Mouse (Mus musculus) left cerebral cortex, adult 9 months (tissue): ENCODE results near the gene Pfdn6.
A peak's percentile ranks its signal among the peaks of the same experiment; 100 is the strongest.
"Not testable (repeated sequence)": the region's sequence is repeated elsewhere in the genome, so short reads cannot be mapped to it uniquely, and the experiment has no call there.

Experiments
- DNase-seq, 2 experiments: peaks; one replicate each; pipeline ENCODE4 v3.0.0; 2022; ENCODE audit warnings: low spot score in 2 of 2

The Pfdn6 gene

DNA sequence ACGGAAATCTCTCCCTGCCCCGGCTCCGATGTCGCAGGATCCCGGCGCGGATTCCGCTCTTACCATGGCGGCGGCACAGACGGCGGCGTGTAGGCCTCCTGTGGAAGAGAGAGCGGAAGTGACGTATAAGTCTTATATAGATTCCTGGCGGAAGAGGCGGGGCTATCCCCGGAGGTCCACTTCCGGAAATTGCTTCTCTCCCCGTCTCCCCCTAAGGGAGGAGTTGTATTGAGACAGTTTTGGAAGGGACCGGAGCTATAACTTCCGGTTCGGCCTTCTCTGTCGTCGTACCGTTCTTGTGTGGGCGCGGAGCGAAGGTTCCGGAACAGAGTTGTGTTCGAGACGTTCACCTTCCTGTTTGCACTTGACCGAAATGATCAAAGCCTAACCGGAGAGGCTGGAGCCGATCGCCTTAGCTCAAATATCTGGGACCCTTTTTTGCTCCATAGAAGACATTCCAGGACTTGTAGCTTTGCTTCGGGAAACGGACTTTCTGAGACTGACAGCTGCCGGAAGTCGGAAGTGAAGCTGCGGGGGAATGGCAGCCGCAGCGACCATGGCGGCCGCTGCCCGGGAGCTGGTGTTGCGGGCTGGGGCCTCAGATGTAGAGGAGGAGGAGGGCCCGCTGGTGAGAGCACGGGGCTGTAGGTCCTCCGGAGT, 15.5 kb upstream of the Pfdn6 start, which contains the start of the genes Vps52 and Rps18:
Gene Vps52 (plus strand): TSS at position 258 of the 660 bp plus-strand sequence.
Gene Rps18 (minus strand): TSS at position 447 of the 660 bp plus-strand sequence.
- DNase-seq, result peak; percentile 97 to 99

DNA sequence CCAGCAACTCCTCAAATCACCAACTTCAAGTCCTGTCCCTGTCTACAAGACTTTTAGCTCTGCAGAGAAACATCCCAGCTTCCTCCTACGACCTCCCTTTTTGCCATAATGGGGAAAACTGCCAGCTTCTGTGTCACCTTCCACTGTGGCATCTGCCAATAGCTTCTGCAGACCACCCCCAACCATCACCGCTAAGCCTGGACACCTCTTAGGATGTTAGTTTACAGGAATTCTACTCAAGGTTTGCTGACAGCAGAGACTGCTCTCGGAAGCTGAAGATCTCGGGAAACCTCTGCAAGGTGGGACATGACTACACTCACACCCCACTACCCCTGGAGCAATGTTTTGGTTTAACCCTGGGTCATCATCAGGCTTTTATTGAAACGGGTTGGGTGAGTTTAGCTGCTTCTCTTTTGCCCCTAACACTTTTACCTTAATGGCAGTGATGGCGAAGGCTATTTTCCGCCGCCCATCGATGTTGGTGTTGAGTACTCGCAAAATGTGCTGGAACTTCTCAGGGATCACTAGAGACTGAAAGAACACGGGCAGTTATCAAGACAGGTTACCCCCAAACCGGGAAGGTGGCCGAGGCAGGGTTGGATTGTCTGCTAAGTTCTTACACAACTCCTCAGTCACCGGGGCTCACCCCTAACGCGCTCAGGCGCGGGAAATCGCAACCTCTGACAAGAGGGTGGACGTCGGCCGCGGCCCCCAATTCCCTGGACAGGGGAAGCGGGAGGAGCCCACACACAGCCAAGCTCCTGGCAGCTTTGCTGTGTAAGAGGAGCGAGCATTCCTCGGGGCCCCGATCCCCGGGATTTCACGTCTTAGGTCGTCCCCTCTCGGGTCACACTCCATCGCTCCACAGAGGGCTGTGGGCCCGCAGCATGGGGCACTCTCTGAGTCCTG, 14.8 kb upstream of the Pfdn6 start:
- no peak for DNase-seq

DNA sequence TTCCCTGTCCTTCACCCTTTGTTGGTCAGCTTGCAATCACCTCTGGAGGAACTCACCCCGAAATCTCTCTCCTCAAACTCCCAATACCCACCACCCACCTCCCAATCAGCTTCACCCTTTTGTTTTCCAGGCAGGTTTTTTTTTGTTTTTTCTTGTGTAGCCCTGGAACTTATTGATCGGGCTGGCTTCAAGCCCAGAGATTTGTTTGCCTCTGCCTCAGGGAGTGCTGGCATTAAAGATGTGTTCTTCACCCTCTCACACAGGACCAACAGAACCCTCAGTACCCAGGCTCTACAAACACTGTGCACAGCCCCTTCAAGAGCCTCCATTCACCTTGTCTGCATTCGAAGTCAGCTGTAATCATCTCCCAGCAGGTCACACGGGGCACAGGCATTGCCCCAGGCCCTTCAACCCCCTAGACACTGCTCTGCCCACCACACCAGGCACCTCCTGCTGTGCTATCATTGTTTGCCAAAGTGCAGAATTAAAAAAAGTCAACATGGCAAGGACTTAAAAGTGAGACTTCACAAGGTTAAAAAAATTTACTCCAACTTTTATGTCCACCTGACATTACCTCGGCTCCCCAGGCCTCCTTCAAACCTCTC, 13.9 kb upstream of the Pfdn6 start:
- no peak for DNase-seq

DNA sequence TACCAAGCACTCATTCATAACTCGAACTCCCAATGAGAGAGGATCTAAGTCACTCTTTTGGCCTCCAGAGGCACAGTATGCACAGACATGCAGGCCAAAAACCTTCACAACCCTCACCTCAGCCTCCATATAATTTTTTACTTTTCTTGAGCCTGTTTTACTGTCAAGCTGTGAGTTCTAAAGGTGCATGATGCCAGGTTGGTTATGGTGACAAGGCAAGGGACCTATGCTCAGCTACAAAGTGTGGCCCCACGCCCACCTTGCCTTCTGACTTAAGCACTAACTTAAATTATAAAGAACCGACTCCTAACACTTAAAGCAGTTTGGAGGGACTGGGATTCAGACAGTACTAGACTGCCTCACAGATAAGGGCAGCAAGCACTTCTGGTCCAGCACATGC, 13.2 kb upstream of the Pfdn6 start:
- DNase-seq, result no peak

DNA sequence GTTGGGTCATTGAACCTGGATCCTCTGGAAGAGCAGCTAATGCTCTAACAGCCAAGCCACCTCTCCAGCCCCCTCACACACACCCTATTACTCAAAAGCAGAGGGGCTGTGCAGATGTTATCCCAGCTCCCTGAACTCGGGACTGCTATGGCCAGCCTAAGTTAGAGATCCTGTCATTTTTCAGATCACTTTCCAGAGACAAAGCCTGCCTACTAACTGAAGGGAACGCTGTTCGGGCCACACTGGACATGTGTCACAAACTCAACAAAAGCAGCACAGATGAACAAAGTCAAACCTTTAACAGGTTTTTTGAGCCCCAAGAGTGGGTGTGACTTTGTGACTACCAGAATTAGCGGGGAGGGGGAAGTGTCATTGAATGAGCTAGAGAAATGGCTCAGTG, 12.7 kb upstream of the Pfdn6 start:
- DNase-seq, result no peak

DNA sequence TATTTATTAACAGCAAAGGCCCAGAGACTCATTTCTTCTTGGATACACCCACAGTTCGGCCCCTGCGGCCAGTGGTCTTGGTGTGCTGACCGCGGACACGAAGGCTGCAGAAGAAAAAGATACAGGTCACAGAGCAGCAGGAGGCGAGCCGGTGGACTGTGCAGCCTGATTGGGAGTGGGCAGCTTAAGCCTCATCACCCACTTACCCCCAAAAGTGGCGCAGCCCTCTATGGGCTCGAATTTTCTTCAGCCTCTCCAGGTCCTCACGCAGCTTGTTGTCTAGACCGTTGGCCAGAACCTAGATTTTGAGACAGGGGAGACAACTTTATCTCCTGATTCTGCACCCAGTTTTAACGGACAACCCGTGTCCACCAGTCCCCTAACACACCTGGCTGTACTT, 11.9 kb upstream of the Pfdn6 start:
- DNase-seq, result not testable (repeated sequence)

DNA sequence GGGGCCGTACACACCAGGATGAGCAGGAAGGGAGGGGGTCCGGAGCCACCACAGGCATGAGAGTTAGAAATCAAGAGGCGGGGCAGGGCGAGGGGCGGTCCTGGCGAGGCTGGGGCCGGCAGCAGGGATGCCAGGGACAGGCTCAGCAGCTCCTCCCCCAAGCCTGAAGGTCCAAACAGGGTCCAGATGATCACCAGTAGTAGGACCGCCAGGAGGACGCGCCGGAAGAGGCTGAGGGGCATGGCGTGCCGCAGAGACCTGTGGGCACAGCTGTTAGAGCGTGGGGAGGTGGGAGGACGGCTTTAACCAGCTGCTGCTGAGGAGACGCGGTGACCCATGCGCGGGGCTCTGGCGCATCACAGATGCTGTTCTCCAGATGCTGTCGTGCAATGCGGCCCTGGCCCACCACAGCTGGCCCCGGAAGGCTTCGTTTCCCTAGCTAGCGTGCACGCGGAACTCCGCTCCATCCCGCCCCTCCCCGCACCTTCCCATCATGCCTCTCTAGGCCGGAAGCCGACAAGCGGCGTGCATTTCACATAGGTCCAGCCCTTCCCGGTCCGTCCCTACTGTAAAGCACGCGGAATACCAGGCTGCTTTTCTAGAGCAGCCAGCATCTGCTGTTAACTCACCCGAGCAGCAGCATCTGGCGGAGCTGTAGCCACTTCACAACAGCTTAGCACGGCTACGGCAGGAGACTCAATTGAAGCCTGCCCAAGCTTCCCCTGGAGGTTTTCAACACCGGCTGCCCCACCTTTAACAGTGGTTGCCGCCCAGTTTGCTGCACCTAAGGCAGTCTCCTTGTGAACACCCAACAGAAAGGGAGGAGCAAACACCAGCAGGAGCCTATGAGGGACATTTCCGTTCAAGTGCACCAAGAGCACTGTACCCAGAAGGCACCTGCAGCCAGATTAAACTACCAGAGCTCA, 11.1 kb upstream of the Pfdn6 start, which contains the start of gene B3galt4:
Gene B3galt4 (minus strand): TSS at position 468 of the 926 bp plus-strand sequence.
- DNase-seq, result peak in 1 of 2 experiments; percentile 72

DNA sequence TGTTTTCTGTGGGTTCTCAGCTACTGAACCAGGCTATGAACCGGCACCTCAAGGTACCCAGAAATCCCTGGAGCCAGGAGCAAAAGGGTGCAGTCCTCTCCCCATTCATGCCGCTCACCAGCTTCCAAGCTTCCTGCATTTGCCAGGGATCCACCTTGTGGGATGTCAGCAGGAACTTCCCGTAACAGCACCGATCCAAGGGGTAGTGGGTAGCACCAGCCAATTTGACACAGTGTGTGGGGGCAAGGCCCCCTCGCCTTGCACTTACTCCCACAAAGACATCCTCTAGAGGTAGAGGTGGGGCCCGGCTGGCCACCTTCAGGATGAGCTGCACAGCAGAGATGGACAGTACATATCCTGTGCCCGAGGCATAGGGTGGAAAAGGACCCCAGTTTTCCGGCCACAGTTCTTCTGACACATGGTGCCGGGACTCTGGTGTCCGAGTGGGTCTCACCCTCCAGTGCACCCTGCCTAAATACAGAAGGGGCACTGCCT, 10.0 kb upstream of the Pfdn6 start:
- DNase-seq, result no peak

DNA sequence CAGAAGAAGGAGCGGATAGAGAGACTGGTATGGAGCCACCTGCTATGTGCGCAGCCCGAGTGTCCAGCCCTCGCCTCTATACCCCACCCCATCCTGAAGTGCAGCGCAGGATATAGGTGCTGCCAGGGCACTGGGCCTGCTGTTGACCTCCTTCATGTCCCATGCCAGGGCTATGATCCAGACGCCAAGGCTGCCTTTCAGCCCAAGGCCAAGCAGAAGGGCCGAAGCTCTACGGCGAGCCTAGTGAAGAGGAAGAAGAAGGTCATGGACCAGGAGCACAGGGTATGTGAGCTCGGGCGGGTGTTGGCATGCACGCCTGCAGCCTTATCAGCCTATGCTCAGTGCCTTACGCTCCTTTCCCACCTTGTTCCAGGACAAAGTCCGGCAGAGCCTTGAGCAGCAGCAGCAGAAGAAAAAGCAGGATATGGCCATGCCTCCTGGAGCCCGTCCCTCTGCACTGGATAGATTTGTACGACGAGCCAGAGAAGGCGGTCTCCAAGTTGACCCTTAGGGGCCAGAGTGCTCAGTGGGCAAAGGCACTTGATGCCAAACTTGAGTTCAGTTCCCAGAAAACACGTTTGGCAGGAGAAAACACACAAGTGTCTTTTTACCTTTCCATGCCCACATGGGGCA, 8.9 kb upstream of the Pfdn6 start:
- no peak for DNase-seq

DNA sequence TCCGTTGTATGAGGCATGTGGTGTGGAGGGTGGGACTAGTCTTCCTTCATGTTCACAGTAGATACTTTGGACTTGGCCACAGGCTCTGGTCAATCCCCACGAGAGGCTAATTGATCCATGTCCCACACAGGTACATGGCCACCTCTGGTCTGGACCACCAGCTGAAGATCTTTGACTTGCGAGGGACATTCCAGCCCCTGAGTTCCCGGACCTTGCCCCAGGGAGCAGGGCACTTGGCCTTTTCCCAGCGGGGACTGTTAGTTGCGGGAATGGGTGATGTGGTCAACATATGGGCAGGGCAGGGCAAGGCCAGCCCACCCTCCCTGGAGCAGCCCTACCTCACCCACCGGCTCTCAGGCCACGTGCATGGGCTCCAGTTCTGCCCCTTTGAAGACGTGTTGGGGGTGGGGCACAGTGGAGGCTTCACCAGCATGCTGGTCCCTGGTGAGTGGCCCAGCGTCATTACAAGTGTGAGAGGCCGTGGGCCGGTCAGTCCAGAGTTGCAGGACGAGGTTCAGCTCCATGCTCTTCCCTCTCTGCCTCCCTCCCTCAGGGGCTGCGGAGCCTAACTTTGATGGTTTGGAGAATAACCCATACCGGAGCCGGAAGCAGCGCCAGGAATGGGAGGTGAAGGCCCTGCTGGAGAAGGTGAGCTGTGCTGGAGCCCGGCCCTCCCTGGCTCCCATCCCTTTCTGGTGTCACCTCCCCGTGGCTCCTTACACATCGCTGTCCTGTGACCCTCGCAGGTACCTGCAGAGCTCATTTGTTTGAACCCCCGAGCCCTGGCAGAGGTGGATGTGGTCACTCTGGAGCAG, 8.2 kb upstream of the Pfdn6 start:
- no peak for DNase-seq

DNA sequence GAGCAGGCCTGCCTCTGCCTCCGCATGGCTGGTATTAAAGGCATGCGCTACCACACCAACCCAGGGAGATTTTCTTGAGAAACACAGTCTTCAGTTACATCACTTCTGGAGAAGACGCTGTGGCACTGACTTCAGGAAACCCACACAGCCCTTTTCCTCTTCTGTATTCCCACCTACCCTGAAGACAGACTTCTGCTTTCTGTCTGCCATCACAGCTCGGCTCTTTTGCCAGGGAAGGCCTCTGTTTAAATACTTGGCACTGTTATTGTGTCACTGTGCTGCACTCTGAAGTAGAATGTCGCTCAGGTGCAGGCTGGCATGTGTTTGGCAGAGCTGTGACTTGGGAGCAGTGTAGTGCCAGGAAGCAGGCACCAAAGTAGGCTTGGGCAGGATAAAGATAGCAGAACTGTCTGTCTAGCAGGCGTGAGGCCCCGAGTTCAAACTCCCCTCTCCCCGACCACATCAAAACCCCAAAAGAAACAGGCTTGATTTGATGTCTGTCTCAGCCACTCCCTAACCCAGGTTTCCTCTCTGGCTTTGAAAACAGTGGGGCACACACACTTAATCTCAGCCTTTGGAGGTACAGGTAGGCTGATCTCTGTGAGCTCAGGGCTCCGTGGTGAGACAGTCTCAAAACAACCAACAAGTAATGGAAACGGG, 7.4 kb upstream of the Pfdn6 start:
- DNase-seq, result no peak

DNA sequence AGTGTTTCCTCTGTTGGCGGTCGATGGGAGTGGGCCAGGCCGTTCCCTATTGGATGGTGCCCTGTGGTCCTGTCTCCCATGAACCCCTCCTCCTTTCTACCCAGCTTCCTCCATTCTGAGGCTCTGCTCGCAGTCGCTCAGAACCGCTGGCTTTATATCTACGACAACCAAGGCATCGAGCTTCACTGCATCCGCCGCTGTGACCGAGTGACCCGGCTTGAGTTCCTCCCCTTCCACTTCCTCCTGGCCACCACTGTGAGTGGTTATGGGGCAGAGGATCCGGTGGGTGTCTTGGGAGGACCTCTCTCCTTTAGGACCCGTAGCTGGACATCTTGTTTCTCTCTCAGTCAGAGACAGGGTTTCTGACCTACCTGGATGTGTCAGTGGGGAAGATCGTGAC, 3.3 kb upstream of the Pfdn6 start:
- DNase-seq, result no peak

DNA sequence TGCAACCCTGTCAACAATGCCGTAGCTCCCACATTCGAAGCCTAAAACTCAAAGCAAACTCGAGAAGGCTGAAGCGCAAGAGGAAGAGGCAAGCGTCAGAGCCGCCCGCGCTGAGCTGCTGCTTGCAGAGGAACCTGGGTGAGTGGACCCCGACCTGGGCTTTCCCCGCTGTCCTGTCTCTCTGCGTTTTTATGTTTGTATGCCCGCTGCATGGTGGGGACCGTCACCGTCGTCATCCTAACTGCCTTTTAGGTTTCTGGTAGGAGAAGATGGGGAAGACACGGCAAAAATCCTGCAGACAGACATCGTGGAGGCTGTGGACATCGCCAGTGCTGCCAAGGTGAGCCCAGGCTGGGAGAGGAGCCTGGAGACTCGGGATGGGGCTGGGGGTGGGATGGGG, 1.2 kb upstream of the Pfdn6 start:
- DNase-seq, result no peak

DNA sequence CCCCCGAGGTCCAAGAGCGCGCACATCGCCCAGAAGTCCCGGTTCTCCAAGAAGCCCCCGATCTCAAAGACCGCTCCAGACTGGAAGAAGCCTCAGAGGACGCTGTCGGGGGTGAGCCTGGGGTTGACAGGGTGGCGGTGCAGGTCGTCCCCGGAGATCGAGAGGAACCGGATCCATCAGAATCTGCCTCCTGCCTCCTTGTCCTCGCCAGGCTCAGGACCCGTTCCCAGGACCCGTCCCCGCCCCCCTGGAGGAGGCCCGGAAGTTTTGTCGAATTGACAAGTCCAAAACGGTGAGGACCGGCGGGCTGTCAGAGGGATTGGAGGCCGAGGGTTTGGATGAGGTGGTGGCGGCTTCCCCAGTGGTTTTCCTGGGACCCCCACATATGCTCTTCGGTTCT, 838 bp upstream of the Pfdn6 start:
- DNase-seq, result no peak

DNA sequence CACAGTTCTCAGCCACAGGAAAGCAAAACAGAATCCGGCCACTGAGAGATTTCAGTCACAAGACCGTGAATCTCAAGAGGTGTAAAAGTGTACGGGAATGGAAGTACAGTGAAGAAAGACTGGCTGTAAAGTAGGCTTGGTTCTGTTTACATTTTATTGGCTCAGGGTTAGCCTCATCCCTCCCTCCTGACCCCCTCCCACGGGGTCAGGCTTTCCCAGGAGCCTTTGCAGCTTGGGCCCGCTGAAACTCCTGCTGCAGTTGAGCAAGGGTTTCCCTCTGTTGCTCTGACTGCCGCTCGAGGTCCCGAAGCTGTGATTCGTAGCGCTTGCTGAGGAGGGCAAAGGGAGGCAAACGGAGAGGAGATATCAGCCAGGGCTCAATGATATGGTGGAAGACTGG, 1.4 kb downstream of the Pfdn6 start:
- DNase-seq, result no peak

DNA sequence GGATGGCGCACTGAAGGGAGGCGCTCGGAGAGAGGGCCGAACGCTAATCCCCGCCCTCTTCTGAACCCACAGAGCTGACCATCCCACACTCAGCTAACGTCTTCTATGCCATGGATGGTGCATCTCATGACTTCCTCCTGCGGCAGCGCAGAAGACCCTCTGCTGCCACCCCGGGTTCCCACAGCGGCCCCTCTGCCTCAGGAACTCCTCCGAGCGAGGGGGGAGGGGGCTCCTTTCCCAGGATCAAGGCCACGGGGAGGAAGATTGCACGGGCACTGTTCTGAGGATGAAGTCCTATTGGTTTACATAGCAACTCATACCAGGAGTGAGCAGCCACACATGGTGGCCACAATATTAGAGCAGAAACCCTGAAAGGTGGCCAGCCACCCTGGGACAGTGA, 3.1 kb downstream of the Pfdn6 start:
- DNase-seq, result no peak

DNA sequence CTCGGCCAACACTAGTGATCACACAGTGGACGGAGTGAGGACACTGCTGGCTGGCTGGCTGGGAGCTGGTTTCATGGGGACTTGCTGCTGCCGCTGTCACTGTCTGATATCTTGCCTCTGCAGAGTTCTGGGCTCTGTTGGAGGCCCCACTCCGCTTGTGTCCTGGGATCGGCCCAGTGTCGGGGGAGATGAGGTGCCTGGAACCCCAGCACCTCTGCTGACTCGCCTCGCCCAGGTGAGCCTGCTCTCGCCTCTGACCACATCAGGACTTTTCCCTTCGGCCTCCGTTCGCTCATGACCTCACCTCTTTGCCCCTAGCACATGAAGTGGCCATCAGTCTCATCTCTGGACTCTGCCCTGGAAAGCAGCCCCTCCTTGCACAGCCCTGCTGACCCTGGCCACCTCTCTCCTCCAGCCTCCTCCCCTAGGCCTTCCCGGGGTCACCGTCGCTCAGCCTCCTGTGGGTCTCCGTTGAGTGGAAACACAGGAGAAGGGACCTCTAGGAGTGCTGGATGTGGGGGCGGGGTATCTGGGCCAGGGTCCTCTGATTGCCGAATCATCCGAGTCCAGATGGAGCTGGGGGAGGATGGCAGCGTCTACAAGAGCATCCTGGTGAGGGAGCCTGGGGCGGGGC, 4.6 kb downstream of the Pfdn6 start:
- DNase-seq, result no peak

DNA sequence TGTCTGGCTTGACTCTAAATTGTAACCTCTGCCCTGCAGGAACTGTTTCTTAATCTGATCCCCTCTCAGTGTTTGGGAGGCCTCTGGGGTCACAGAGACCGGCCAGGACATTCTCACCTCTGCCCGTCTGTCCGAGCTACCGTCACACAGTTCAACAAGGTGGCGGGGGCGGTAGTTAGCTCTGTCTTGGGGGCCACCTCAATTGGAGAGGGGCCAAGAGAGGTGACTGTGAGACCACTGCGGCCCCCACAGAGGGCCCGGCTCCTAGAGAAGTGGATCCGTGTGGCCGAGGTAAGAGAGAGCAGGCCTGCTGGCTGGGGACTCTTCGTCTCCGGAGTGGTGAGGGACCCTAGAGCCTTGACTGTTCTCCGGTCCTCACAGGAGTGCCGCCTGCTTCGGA, 7.2 kb downstream of the Pfdn6 start:
- no peak for DNase-seq

DNA sequence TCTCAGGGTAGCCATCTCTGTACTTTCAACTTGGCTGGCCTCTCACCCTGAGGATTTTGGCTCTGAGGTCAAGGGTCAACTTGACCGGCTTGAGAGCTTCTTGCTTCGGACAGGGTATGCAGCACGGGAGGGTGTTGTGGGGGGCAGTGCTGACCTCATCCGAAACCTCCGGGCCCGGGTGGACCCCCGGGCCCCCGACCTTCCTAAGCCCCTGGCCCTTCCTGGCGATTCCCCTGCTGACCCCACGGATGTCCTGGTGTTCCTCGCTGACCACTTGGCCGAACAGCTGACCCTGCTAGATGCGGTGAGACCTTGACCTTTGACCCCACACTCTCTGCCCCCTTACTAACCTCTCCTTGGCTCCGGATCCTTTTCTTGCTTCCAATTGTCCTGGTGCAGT, 7.7 kb downstream of the Pfdn6 start:
- no peak for DNase-seq
